Mouse (Mus musculus): ENCODE data around the gene Nxn.

Gene Nxn

DNA sequence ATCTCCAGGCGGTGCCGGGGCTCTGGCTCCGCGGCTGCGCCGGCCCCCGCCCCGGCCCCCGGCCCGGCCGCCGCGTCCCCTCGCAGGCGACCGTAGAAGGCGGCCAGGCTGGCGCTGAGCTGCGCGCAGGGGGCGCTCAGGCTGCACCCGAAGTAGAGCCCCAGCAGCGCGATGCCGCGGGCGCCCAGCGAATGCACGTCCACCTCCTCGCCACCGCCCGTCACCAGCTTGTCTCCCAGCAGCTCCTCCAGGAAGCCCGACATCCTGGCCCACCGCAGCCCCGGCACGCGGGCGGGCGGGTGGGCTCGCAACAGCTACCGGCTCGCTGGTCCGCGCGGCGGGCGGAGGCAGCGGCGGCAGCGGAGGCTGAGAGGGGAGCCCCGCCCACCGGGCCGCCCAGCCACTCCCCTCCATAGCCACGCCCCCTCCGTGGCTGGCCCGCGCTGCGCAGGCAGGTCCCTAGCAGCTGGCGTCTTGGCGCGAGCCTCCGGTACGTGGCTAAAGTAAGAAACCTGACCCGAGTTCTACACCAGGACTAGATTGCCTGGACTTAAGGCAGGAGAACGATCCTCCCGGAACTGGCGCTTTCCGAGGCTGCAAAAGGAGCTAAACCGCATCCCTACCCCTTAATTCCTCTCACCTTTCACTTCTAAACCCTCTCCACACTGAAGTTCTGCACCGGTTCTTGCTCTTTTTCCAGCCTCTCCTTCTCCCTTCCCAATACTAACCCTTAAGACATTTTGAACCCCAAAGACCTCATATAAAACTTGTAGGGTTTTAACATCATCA, at the start of gene Nxn:
Gene Nxn (minus strand): TSS at position 343 of the 789 bp plus-strand sequence.
- peak; percentile 75 to 77 for DNase-seq (ENCODE audit: low spot score in 2 of 2)

GRCm38 (mm10) chr11:76446251-76446650, 47.3 kb upstream of the Nxn start:
- no peak for DNase-seq (ENCODE audit: low spot score in 2 of 2)

- DNase-seq (ENCODE audit: low spot score in 2 of 2), result no peak
These were observed 46.5 kb upstream of the Nxn start for GRCm38 (mm10) chr11:76445459-76445858.

DNA sequence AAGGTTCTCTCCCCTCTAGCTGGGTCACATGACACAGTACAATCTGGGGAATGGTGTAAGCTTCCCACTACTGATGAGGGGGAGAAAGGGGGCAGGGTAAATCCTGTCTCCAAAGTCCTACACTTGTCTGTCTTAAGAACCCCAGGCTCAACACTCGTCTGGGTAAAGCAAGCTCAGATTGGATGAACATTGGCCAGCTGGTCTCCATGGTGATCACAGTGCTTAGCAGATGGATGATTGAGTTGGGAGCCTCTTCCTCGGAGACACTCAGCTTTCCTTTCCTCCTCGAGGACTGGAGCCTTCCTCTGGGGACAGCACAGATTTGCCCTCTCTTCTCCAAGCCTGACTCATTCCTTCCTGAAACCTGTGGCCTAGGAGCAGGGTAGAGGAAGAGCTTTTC, 40.7 kb upstream of the Nxn start:
- peak; percentile 45 to 75 for DNase-seq (ENCODE audit: low spot score in 2 of 2)

- no peak for DNase-seq (ENCODE audit: low spot score in 2 of 2)
These were observed 38.0 kb upstream of the Nxn start for GRCm38 (mm10) chr11:76436864-76437437.

DNA sequence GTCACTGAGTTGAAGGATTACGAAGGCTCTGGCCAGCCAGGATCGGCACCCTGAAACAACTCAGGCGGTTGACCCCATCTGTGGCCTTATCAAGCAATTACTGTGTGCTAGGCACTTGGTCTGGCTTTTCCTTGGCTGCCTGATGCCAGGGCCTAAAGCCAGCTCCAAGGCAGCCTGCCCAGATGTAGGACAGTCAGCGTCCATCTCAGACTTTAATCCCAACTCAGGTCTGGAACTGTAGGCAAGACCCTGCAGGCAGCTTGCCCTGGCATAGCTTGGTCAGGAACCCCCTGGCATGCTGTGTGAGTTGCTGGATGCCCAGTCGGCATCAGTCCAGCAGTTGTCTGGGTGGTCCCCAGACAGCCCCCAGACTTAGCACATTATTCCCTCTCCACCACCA, 37.1 kb upstream of the Nxn start:
- DNase-seq (ENCODE audit: low spot score in 2 of 2), result no peak

- no peak for DNase-seq (ENCODE audit: low spot score in 2 of 2)
These were observed 31.2 kb upstream of the Nxn start for GRCm38 (mm10) chr11:76429966-76430631.

- no peak for DNase-seq (ENCODE audit: low spot score in 2 of 2)
These were observed 30.6 kb upstream of the Nxn start for GRCm38 (mm10) chr11:76429556-76429955.

DNA sequence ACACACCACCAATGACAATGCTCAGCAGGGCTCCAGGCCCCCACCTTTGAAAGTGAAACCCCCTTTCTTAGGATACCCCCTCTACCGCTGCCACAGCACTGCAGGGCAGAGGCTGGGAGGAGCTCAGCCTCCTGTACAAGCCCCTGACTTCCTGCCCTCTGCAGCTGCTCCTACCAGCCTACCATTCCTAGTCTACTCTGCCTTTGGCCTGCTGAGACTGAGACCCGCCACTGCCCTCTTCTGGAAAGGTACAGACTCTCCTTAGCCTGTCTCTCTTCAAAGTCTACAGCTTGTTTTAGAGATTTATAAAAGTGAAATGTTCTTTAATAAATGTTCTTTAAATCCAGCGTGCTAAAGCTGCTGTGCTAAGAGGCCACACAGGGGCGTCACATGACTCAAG, 30.1 kb upstream of the Nxn start:
- no peak for DNase-seq (ENCODE audit: low spot score in 2 of 2)

- no peak for DNase-seq (ENCODE audit: low spot score in 2 of 2)
These were observed 28.8 kb upstream of the Nxn start for GRCm38 (mm10) chr11:76427781-76428180.

DNA sequence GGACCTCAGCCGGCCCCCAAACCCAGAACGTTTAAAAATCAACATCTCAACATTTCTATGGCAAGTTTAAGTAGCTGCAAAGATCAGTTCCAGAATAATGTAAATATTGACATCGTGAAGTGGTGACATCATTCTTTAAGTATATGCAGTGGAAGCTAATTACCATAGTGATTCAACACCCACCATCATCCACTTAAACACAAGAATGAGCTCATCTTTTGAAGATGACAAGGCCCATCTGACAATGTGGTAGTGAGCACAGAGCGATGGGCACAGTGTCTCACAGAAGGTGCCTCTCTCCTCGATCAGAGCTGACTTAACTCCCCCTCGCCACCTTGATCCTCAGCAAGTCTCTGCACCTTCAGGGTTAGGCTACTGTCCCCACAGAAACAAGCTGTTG, 26.8 kb upstream of the Nxn start:
- no peak for DNase-seq (ENCODE audit: low spot score in 2 of 2)

DNA sequence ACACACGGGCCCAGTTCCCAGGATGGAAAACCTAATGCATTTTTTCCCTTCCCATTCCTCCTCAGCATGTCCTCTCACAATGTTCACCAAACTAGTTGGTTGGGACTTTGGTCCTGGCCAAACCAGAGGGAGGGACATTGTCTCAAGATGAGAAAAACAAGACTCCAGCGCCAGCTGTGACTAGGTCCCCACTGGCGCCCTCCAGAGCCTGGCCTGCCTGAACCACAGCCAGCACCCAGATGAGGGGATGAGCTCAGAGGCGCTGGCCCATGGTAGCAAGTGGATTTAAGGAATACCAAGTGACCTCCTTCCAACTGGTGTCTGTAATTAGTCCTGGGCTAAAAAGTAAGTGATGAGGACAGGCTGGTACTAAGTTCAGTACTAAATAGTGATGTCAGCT, 22.0 kb upstream of the Nxn start:
- DNase-seq (ENCODE audit: low spot score in 2 of 2), result no peak

GRCm38 (mm10) chr11:76419179-76419578, 20.2 kb upstream of the Nxn start:
- no peak for DNase-seq (ENCODE audit: low spot score in 2 of 2)

DNA sequence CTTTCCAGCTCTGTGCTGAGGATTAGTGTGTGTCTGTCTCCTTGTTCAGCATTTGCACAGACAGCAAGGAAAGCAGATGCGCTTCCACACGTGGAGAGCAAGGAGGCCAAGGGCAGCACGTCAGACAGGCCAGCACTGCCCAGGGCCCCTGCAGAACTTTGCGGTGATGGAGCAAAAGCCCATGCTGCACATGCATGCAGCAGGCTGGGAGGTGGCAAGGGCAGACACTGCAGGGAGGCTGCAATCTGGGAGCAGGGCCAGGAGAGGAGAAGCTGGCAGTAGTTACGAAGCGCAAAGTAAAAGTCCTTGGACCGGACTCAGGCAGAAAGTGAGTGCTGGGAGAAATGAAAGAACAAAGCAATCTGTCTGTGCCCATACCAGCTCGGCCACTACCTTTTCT, 19.5 kb upstream of the Nxn start:
- peak in 1 of 2 experiments; percentile 71 for DNase-seq (ENCODE audit: low spot score in 2 of 2)

- DNase-seq (ENCODE audit: low spot score in 2 of 2), result no peak
These were observed 17.0 kb upstream of the Nxn start for GRCm38 (mm10) chr11:76415985-76416384.

GRCm38 (mm10) chr11:76415001-76415400, 16.1 kb upstream of the Nxn start:
- no peak for DNase-seq (ENCODE audit: low spot score in 2 of 2)

DNA sequence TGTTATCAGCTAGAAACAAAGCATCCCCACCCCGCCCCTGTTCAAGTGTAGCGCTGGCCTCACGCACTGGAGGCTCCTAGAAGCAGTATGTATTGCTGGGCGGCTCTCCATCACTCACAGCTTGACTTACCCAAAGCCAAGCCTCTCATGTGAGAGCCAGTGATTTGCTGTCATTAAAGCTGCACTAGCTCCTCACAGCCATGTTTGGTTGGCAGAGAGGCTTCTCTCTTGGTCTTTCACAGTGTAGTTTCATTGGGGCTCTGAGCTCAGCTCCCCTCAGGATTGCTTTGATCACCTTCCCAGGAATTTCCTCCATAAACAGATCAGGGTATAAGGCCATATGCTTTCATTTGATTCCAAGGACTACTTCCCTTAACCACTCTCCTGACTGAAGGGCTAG, 14.3 kb upstream of the Nxn start:
- no peak for DNase-seq (ENCODE audit: low spot score in 2 of 2)

DNA sequence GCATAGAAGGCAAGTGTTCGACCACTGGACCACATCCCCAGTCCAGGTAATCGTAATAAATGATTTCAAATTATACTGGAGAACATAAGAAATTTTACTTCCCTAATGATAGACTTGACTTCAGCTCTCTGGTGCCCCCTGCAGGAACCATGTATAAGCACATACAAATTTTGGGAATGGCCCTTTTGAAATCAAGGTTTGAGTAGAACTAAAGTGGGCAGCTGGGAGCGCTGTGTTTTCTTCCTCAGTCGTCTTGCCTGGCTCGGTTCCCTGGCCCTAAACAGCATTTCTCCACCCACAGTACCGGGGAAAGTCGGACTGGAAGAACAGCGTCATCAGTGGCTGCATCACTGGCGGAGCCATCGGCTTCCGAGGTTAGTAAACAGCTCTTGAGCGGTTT, 11.9 kb upstream of the Nxn start:
- DNase-seq (ENCODE audit: low spot score in 2 of 2), result peak in 1 of 2 experiments; percentile 60

- peak; percentile 99 for DNase-seq (ENCODE audit: low spot score in 2 of 2)
These were observed 8.0 kb upstream of the Nxn start, which contains the start of gene Timm22 for GRCm38 (mm10) chr11:76406702-76407583. Gene Timm22, plus strand, starts transcription at chr11:76406952.

DNA sequence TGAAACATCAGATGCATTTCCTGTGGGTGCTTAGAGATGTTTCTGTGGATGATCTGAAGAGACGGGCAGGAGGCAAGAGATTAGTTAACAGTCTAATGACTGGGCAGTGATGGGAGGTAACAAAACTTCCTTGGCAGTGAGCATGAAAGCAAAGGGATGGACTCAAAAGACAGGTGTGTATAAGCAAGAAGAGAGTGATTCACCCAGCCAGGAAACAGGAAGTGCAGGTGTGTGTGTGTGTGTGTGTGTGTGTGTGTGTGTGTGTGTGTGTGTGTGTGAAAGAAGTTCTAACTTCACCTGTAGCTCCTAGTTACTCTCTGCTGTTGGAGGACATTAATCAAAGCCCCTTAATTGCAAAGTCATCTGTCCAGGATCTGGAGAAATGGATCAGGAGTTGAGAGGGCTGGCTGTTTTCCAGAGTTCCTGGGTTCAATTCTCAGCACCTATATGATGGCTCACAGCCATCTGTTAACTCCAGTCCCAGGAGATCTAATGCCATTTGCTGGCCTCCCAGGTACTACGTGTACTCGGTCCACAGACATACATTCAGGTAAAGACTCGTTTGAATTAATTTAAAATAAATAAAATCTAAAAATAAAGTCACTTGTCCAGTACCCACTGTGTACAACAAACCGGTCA, 6.8 kb upstream of the Nxn start:
- no peak for DNase-seq (ENCODE audit: low spot score in 2 of 2)

GRCm38 (mm10) chr11:76405113-76405512, 6.2 kb upstream of the Nxn start:
- DNase-seq (ENCODE audit: low spot score in 2 of 2), result no peak

All from frontal cortex, postnatal 36 days (tissue).